Mouse (Mus musculus): Measurements from ENCODE around the gene Inpp5d.
"Not testable (repeated sequence)": the region's sequence is repeated elsewhere in the genome, so short reads cannot be mapped to it uniquely, and the experiment has no call there.

Gene Inpp5d

DNA sequence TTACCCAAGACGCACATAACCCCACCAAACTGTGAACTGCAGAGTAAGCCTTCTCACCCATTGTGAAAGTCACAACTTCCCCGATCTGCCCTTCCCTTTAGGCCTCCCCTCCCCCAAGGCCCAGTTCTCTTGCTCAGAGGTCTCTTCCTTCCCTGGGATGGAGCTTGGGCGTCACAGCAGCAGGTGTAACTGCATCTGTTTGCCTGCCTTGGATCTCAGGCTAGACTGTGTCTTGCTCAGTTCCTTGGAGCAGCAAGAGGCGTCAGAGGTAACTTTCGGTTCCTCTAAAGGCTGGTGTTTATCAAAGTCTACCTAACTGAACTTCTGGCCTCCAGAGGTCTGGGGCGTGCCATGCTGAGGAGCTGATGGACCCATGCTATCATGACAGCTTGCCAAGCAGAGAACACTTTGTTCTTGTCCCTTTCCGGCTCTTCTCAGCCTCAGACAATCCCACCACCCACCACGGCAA lies 30.5 kb downstream of the Inpp5d start:
- ATAC-seq (ENCODE audit: insufficient number of reproducible peaks, low FRiP score, low TSS enrichment) = no peak

DNA sequence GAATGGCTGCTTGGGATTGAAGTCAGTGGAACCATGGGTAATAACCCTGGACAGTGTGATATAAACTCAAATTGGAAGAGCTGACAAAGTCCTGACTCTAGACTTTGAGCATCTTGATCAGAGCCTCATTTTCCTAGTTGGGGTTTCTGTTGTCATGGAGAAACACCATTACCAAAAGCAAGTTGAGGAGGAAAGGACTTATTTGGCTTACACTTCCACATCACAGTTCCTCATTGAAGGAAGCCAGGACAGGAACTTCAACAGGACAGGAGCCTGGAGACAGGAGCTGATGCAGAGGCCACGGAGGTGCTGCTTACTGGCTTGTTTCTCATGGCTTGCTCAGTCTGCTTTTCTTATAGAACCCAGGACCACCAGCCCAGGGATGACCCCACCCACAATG lies 31.3 kb downstream of the Inpp5d start:
- ATAC-seq (ENCODE audit: insufficient number of reproducible peaks, low FRiP score, low TSS enrichment) = no peak

DNA sequence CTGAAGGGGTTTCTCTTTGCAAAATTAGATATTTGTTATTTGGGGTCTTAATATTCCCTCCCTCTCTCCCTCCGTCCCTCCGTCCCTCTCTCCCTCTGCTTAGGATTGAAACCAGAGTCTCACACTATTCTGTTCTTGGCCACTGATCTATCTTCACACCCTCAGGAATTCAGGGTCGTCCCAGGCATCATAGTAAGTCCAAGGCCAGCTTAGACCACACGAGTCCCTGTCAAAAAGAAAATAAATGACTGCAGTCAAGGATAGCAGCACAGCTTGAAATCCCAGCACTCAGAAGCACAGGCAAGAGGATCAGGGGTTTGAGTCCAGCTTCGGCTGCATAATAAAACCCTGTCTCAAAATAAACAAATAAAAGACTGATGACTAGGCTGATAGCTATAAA lies 35.0 kb downstream of the Inpp5d start:
- no peak for ATAC-seq (ENCODE audit: insufficient number of reproducible peaks, low FRiP score, low TSS enrichment)

DNA sequence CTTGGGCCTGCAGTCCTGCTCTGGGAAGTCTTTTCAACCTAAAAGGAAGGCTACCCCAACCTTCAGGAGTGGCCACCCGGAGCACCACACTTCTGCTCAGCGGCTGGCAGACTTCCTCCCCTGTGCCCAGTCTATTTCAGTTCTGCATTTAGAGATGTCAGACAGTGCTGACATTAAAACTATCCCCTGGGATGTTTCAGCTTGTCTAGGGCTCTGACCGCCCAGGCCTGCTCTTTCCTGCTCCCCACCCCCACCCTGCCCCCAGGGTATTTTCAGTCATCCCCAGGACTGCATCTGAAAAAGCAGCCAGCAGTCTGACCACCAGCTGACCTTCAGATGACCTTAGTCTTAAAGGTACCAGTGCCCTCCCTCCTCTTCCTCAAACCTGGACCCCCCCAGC lies 38.0 kb downstream of the Inpp5d start:
- ATAC-seq (ENCODE audit: insufficient number of reproducible peaks, low FRiP score, low TSS enrichment) = no peak

DNA sequence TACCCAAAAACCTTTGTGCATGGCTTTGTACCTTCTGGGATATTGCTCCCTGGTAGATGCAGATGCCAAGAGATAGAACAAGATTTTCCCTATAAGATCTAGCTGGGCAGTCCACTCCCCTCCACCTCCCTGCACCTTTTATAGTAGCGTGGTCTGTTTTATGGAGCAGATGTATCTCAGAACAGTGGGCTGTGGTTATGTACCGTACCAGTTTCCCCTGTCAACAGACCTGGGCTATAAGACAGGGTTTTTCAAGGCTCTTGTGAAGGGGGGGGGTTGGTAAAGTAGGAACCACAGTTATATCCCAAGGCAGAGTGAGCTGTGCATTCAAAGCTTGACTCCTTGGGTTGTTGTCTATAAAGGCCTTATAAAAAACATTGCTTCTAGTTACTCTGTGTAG lies 38.4 kb downstream of the Inpp5d start:
- ATAC-seq (ENCODE audit: insufficient number of reproducible peaks, low FRiP score, low TSS enrichment) = no peak

DNA sequence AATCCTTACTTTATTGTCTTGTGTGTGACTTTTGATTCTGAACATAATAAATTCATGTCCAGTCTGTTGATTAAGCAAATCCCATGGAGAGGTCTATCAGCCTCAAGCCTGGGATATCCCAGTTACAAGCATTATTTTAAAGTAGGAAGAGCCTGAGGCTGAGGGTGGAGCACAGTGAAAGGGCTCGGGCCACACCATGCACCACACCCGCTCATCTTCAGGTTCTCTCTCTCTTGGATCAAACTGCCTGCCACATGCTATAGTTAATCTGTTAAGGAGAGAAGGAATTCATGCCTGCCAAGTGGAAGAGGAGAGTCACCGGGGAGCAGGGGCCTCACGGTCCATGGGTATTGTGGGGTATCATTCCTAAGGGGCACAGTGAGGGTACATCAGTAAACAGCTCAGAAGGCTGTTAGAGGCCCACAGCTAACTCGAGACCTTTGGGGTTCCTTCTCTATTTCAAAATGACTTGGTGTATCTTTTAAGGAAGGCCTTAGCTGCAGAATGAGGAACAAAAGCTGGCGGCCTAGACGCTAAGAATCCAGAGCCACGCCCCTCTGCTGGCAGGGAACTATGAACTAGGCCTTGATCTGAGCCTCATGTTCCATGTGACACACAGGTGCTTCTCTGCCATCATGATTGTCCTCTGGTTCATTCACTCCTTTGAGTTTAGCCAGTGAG lies 39.0 kb downstream of the Inpp5d start:
- no peak for ATAC-seq (ENCODE audit: insufficient number of reproducible peaks, low FRiP score, low TSS enrichment)

DNA sequence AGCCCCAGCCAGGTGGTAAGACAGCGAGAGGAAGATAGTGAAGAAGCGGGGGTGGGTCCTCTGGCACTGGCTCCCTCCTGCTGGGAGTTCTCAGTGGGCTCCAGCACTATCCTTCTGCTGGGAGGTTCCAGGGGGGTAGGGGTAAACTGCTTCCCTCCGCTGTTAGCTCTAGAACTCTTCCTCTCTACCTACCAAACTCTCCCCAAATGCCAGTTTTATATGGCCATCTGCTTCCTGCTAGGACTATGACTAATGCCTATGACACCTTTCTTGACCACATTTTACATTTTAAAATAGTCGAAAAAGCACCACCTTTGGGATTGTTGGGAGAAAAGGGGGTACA lies 39.5 kb downstream of the Inpp5d start:
- no peak for ATAC-seq (ENCODE audit: insufficient number of reproducible peaks, low FRiP score, low TSS enrichment)

DNA sequence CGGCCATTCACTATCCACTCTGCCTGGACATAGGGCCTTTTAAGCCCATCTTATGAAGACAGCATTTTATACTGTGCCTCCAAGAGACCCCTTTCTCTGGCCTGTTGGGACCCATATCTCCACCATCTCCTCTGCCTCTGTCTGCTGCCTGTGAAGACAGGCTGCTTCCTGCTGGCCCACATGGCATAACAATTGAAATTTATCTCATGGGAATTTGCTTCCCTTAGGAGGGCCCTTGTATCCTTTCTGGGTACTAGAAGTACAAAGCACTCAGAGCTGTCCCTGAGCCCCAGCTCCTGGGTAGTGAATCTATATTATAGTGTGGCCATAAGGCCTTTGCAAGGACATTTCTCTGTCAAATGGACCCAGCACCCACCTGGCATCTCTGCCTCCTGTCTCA lies 40.6 kb downstream of the Inpp5d start:
- no peak for ATAC-seq (ENCODE audit: insufficient number of reproducible peaks, low FRiP score, low TSS enrichment)

DNA sequence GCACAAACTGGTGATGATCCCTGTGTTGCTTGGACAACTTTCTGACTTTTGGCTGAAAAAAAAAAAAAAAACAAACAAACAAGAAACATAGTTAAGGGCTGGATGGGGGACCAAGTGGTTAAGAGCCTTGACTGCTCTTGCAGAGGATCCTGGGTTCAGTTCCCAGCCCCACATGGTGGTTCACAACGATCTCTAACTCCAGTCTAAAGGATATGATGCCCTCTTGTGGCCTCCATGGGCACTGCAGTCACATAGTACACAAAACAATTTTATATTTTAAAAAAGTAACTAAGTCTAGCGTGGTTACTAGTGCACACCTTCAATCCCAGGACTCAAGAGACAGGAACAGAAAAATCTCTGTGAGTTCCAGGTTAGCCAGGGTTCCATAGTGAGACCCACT lies 43.9 kb downstream of the Inpp5d start:
- ATAC-seq (ENCODE audit: insufficient number of reproducible peaks, low FRiP score, low TSS enrichment) = no peak

DNA sequence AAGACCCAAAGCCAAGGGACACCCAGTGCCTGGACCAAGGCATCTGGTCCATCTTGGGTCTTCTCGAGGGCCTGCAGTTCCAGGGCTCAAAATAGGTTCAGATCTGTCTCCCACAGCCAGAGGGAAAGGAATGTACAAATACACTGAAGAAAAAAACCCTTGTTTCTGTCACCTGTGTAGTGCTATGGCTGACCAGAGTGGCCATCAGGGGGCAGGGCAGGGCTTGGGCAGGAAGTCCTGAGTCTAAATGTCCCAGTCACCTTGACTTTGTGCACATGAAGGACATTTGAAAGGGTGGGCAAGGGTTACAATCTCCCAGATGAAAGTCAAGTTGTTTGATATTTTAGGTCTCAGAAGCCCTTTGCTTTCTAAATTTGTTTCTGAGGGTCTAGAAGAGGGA lies 46.9 kb downstream of the Inpp5d start:
- no peak for ATAC-seq (ENCODE audit: insufficient number of reproducible peaks, low FRiP score, low TSS enrichment)

DNA sequence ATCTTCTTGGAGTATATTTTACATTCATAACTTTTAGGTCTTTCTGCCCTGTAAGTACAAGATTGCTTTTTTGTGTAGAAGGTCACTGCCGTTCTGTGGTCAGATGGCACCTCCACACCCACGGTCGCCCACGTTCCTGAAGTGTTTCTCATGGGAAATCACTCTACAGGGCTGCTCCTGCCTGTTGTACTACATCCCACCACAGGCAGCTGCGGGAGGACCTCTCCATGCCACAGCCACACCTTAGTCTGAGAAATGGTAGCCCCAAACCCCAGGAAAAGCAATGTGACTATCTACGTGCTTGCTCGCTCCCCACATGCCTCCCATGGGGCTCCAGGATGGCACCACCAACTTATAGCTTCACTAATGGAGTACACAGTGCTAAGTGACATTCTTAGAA lies 48.2 kb downstream of the Inpp5d start:
- ATAC-seq (ENCODE audit: insufficient number of reproducible peaks, low FRiP score, low TSS enrichment) = no peak

DNA sequence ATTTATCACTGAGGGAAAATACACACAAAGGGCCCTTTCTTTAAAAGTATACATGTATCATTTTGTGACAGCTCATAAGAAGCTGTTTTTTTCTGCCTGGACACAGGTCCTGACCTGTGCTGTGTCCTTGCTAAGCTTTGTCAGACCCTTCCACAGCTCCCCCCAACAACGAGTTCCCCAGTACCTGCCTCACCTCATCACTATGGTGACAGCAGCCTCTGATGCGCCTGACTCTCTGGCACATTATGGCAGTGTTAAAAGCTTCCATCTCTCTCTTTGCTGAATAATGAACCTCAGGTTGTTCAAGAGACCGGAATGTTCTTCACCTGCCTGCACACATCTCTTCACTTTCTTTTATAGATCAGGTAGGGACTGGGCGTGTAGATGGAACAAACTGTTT lies 51.4 kb downstream of the Inpp5d start:
- no peak for ATAC-seq (ENCODE audit: insufficient number of reproducible peaks, low FRiP score, low TSS enrichment)

DNA sequence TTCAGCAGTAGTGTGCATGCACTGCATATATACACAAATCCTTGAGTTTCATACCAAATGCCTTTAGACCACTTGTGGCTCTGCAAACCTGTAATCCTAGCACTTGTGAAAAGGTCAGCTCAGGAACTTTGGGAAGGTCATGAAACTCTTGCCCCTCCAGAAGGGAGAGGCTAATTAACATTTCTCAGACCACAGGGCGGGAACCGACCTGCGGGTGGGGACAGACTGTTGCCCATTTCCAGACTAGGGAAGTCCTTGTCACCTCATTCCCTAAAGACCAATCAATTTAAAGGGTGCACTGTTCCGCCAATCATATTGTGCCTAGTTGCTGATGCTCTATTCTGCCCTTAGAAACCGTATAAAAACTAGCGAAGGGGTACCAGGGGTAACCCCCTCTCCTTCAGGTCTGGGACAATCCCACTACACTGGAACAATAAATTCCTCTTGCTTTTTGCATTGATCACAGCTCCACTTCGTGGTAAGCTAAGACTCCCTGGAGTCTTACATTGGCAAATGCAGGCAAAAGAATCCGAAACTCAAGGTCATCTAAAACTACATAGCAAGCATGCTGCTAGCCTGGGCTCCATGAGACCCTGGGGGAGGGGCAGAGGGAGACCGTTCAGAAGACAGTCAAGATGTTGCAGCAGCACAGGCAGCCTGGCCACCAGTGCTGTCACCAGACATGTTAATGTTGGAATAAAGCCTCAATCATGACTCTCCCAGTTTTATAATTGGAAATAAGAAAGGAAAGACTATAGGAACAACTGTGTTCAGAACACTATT lies 53.9 kb downstream of the Inpp5d start:
- ATAC-seq (ENCODE audit: insufficient number of reproducible peaks, low FRiP score, low TSS enrichment) = no peak

DNA sequence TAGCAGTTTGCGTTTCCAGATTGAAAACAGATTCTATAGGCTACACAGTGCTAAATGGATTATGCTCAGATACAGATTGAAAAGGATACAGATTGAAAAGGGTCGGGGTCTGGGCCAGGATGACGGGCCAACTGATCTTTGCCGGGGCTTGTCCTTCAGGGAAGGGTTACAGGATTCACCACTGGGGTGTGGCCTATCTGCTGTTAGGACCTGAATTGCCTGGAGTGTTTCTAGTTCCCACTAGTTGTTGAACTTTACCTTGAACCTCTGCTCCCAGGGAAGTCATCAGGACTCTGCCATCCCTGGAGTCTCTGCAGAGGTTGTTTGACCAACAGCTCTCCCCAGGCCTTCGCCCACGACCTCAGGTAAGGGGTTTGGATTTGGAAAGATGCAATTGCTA lies 55.9 kb downstream of the Inpp5d start:
- ATAC-seq (ENCODE audit: insufficient number of reproducible peaks, low FRiP score, low TSS enrichment) = no peak

DNA sequence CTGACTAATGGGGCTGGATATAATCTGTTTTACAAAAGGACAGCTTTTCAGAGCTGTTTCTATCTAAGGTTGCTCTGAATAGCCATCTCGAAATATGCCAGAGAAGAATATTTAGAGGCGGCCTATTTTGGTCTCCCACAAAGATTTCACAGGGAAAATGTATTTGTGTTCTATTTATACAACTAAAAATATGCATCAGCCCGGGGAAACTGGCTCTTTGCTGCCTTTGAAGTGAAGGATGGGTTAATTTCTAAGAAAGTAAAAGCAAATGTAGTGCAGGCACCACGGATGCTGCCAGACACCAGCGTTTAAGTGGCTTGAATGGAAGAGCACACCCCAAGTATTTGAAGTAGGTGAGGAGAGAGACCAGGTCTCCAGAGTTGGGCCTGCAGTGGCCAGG lies 59.0 kb downstream of the Inpp5d start:
- ATAC-seq (ENCODE audit: insufficient number of reproducible peaks, low FRiP score, low TSS enrichment) = no peak

DNA sequence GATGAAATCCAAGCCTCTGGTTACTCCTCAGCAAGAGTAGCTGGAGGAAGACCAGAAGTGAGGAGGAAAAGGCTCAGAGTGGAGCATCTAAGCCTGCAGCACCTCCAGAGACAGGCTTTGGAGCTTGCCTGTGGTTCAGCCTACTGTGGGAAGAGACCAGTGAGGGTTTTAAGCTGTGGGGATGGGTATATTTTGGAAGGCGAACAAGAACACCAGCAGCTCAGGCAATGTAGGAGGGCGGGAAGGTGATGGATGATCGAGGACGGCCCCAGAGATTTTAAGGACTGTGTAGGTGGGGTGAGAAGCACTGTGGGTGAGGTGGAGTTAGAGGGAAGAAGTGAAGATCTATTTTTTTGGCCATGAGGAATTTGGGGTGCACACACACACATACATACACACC lies 60.8 kb downstream of the Inpp5d start:
- ATAC-seq (ENCODE audit: insufficient number of reproducible peaks, low FRiP score, low TSS enrichment) = no peak

DNA sequence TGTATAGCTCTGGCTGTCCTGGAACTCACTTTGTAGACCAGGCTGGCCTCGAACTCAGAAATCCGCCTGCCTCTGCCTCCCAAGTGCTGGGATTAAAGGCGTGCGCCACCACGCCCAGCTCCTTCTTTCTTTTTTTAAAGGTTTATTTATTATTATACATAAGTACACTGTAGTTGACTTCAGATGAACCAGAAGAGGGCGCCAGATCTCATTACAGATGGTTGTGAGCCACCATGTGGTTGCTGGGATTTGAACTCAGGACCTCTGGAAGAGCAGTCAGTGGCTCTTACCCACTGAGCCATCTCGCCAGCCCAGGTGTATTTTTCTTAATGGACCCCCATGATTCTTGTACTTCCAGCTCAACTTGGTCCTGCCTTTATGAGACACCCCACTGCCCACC lies 62.4 kb downstream of the Inpp5d start:
- ATAC-seq (ENCODE audit: insufficient number of reproducible peaks, low FRiP score, low TSS enrichment) = not testable (repeated sequence)

DNA sequence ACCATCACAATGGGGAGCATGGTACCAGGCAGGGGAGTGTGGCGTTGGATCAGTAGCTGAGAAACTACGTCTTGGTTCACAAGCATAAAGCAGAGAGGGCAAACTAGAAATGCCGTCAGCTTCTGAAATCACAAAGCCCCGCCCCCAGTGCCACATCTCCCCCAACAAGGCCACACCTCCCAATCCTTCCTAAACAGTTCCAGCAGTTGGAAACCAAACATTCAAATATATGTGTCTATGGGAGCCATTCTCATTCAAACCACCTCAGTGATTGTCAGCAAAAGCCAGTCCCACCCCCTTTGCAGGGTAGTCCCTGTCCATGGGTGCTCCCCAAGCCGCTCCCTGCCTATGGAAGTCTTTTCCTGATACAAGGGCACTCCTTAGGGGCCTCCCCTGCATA lies 64.0 kb downstream of the Inpp5d start:
- ATAC-seq (ENCODE audit: insufficient number of reproducible peaks, low FRiP score, low TSS enrichment) = no peak

DNA sequence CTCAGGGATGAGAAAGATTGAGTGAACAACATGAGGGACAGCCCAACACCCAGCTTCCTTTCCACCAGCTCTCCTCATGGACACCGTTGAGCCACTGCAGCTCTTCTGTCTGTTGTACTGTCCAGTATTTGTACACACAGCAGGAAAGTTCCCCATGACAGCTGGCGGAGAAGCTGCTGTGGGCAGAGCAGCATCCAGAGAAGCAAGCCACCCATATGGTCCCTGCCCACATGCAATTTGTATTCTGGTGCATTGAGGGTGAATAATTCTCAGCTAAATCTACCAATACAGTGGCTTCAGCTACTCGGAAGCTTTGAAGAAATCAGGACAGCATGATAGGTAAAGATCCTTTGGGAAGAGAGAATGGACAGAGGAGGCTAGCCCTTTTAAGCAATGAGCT lies 64.7 kb downstream of the Inpp5d start:
- ATAC-seq (ENCODE audit: insufficient number of reproducible peaks, low FRiP score, low TSS enrichment) = no peak

DNA sequence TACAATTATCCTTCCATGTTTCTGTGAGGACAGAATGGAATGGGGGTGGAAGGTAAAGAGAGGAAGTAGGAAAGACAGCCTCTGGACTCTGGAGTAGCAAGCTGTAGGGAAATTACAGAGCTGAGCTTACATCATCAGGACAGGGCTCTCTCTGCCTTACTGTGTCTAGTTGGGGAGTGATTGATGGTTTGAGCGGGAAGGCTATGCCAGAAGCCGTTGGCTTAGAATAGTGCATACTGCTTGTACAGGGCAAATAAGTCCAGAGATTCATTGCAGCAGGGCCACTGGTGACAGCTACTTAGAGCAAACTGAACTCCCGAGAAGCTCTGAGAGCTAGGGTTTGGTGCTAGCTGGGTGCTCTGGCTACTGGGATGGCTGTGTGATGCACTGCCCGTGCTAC lies 66.2 kb downstream of the Inpp5d start:
- ATAC-seq (ENCODE audit: insufficient number of reproducible peaks, low FRiP score, low TSS enrichment) = no peak

DNA sequence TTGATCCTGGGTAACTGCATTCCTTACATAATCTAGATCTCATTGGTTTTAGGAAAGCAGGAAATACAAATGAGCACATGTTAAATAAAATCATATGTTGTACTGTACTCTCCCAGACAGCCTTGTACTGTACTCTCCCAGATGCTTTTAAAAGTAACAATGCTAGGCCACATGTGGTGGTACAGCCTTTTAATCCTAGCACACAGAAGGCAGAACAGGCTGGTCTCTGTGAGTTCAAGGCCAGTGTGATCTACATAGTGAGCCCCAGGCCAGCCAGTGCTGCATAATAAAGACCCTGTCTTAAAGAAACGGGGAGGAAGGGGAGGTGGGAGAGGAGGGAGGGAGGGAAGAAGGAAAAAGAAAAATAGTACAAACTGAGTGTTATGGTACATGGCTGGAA lies 66.9 kb downstream of the Inpp5d start:
- ATAC-seq (ENCODE audit: insufficient number of reproducible peaks, low FRiP score, low TSS enrichment) = no peak

DNA sequence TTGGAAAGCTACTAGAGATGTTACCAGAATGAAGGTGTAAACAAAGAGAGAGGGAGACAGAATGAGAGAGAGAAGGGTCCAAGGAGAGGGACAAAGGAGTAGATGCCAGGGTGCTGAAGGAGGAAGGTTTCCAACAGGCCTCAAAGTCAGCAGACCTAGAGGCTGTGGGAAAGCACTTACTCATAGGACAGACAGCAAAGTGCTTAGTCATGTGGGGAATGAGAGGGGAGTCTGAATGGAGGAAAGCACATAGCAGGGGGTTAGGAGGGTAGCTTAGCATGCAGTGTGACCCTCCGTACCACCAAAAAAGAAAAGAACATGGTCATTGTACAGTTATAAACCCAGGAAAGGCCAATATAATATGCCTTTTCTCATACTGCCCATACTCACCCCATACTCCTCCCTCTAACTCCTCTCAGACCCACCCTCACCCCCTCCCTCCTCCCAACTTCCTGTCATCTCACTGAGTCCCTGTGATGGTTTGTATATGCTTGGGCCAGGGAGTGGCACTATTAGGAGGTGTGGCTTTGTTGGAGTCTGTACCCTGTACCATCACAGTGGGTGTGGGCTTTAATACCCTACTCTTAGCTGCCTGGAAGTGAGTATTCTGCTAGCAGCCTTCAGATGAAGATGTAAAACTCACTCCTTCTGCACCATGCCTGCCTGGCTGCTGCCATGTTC lies 69.7 kb downstream of the Inpp5d start:
- no peak for ATAC-seq (ENCODE audit: insufficient number of reproducible peaks, low FRiP score, low TSS enrichment)
